Mouse (Mus musculus): ENCODE data around the gene Pcdh15.

- TF ChIP-seq CTCF (IDR thresholded peaks at IDR 0.05; ENCODE audit: low read depth, low read length), result no peak
- TF ChIP-seq POLR2A (IDR thresholded peaks at IDR 0.05; ENCODE audit: borderline replicate concordance, low read depth, low read length), result no peak
These were observed 745.9 kb downstream of the Pcdh15 start for GRCm38 (mm10) chr10:73844998-73845397.

Data from bone marrow macrophage, adult 2 months (primary cell).